Mouse (Mus musculus): ENCODE measurements around the gene Lbhd1. TPM values are rescaled to one million over a fixed set of nuclear protein-coding genes. Genes with fewer than 3 reads are reported as not detected.

The Lbhd1 gene
- polyA plus RNA-seq, 1 experiment from 2014 or later = 47.2 TPM

DNA sequence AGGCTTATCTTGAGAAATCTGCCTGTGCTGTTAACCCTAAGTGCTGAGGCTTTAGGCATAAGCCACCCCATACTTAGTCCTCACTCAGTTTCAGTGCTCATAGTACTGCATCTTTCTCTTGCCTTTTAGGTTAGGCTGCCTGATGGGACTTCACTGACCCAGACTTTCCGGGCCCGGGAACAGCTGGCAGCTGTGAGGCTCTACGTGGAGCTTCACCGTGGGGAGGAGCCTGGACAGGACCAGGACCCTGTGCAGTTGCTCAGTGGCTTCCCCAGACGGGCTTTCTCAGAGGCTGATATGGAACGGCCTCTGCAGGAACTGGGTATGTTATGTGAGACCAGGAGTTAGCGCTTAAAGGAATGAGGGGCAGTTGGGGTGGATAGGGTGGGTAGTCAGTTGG, 8.5 kb upstream of the Lbhd1 start:
- ATAC-seq (ENCODE audit: low FRiP score, low TSS enrichment) (no peak), DNase-seq (ENCODE audit: low spot score) (peak; percentile 40)
- H3K36me3 ChIP-seq (ENCODE audit: control insufficient read depth, insufficient read depth, low read length) = peaks cover 27% of the 10 kb centered on the region
- H3K27ac ChIP-seq (replicated peaks) = peak overlapping the region; percentile 78
- no peak overlapping the region for H3K9ac ChIP-seq (ENCODE audit: low read length)
- 73% methylated on average over 7 of the region's 7 CpGs for WGBS
- H3K4me1 ChIP-seq (replicated peaks; ENCODE audit: control insufficient read depth, insufficient read depth) = 0 out of 2 replicates have a peak, but pooled peaks cover 6% of the 10 kb centered on the region
- no peak overlapping the region for H3K4me3 ChIP-seq (ENCODE audit: low read depth, low read length)
- no peaks in the 10 kb centered on the region for H3K9me3 ChIP-seq (ENCODE audit: control insufficient read depth, low read length)
- H3K27me3 ChIP-seq (ENCODE audit: control insufficient read depth, insufficient read depth, low read length) = no peaks in the 10 kb centered on the region
- TF ChIP-seq EP300 (optimal IDR thresholded peaks at IDR 0.05) (no peak), CTCF (IDR thresholded peaks at IDR 0.05; ENCODE audit: low read depth) (no peak)
- H3K4me2 ChIP-seq (replicated peaks; ENCODE audit: low read depth) = no peak overlapping the region

DNA sequence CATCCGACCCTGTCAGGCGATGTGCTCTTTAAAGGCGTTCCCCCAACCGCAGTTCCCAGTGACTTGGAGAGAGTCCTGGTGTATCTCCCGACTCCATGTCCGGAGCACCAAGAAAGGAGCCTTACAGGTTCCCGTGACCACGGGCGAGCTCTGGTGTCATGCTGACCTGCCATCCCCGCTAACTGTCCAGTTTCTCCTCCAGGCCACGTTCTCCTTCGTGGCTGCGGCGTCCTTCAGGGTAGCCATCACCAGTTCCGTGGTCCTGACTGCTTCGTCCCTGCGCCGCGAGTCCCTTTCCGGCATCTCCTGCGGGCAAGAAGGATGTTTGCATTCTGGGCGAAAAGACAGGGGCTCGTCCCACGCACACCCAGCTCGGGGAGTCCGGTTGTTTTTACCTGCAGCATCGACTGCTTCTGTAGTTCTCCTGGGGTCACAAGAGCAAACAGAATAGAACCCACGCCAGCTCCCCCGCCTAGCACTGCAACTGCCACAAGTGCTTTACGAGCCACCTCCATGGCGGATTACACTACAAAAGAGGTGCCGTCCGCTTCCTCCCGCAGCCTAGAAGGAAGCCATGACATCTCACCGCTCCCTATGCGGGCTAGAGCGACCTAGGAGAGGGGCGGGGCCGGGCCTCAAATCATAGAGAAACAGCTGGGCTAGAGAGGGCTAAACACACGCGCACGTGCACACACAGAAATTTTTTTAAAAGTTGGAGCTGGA, 3.1 kb upstream of the Lbhd1 start, which contains the start of gene Uqcc3:
Uqcc3 (minus strand) TSS at position 613 of the 723 bp plus-strand sequence.
- H3K4me3 ChIP-seq (ENCODE audit: low read depth, low read length) = peak within 1 kb of the TSS; percentile 82
- peak; percentile 94 for ATAC-seq (ENCODE audit: low FRiP score, low TSS enrichment)

DNA sequence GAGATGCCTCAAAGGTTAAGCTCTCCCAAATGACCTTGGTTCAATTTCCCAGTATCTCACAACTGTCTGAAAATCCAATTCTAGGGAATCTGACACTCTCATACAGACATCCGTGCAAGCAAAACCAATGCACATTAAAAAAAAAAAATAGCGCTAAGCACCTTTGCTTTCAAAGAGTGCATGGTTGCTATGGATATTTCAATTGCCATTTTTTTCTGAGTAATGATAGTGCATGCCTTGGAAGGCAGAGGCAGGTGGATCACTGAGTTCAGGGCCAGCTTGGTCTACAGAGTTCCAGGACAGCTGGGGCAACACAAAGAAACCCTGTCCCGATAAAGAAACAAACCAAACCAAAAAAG, 2.5 kb upstream of the Lbhd1 start:
- Histone ChIP-seq H3K36me3 (ENCODE audit: control insufficient read depth, insufficient read depth, low read length) (peaks cover 3% of the 10 kb centered on the region; the same call in 1 of the 2 replicates), H3K9ac (ENCODE audit: low read length) (peak overlapping the region; percentile 83; the same call in 1 of the 2 replicates), H3K4me3 (ENCODE audit: low read depth, low read length) (peak overlapping the region; percentile 82), H3K4me2 (replicated peaks; ENCODE audit: low read depth) (peak overlapping the region; percentile 79), H3K9me3 (ENCODE audit: control insufficient read depth, low read length) (no peaks in the 10 kb centered on the region), H3K27ac (replicated peaks) (no peak overlapping the region), H3K4me1 (replicated peaks; ENCODE audit: control insufficient read depth, insufficient read depth) (no peaks in the 10 kb centered on the region), H3K27me3 (ENCODE audit: control insufficient read depth, insufficient read depth, low read length) (no peaks in the 10 kb centered on the region)
- WGBS = 6% methylated on average over 3 of the region's 3 CpGs
- TF ChIP-seq EP300 (optimal IDR thresholded peaks at IDR 0.05) (no peak), CTCF (IDR thresholded peaks at IDR 0.05; ENCODE audit: low read depth) (no peak)
- no peak for DNase-seq (ENCODE audit: low spot score)
- ATAC-seq (ENCODE audit: low FRiP score, low TSS enrichment) = peak; percentile 14

More for the DNA sequence above, 3.1 kb upstream of the Lbhd1 start, which contains the start of gene Uqcc3:
- Histone ChIP-seq H3K27ac (replicated peaks) (peak within 1 kb of the TSS; percentile 92), H3K36me3 (ENCODE audit: control insufficient read depth, insufficient read depth, low read length) (peaks cover 8% of the 10 kb centered on the region; the same call in 1 of the 2 replicates), H3K4me2 (replicated peaks; ENCODE audit: low read depth) (peak within 1 kb of the TSS; percentile 79), H3K9ac (ENCODE audit: low read length) (peak within 1 kb of the TSS; percentile 83), H3K4me1 (replicated peaks; ENCODE audit: control insufficient read depth, insufficient read depth) (no peaks in the 10 kb centered on the region), H3K9me3 (ENCODE audit: control insufficient read depth, low read length) (no peaks in the 10 kb centered on the region), H3K27me3 (ENCODE audit: control insufficient read depth, insufficient read depth, low read length) (no peaks in the 10 kb centered on the region)
- TF ChIP-seq CTCF (IDR thresholded peaks at IDR 0.05; ENCODE audit: low read depth) (no peak), EP300 (optimal IDR thresholded peaks at IDR 0.05) (no peak)
- WGBS = under 1% methylated on average over 42 of the region's 42 CpGs
- peak; percentile 90 for DNase-seq (ENCODE audit: low spot score)

DNA sequence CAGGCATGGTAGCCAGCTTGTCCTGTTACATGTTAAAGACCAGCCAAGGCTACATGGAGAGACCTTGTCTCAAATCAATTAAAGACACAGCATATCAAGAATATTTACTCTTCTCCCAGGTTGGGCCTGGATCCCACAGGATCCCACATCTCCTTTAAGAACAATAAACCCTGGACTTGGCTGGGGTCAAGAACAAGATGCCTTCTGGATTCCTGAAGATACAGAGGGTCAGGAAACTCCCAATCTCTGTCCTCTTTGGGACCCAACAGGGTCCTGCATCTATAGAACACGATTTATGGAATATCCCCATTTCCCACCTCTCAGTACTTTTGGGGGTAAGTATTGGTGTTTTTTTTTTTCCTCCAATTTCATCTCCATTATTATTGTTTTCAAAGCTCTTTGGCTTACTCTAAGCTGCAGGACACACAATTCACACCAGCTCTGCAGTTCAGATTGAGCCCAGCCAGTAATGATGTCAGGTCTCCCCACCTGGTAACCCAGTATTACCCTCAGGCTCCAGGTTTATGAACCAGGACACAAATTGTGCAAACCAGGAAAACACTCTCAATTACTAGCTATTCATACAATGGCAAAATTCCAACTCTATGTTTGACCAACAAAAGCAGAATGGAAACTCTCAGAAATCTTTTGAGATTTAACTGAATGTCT, 3.5 kb downstream of the Lbhd1 start:
- H3K27ac ChIP-seq (replicated peaks) = no peak overlapping the region; the same call in 1 of the 2 replicates
- H3K4me3 ChIP-seq (ENCODE audit: low read depth, low read length) = no peak overlapping the region
- H3K4me2 ChIP-seq (replicated peaks; ENCODE audit: low read depth) = no peak overlapping the region; the same call in 1 of the 2 replicates
- no peak overlapping the region for H3K9ac ChIP-seq (ENCODE audit: low read length)
- H3K4me1 ChIP-seq (replicated peaks; ENCODE audit: control insufficient read depth, insufficient read depth) = peaks cover 4% of the 10 kb centered on the region; the same call in 1 of the 2 replicates
- no peaks in the 10 kb centered on the region for H3K27me3 ChIP-seq (ENCODE audit: control insufficient read depth, insufficient read depth, low read length)
- no peaks in the 10 kb centered on the region for H3K9me3 ChIP-seq (ENCODE audit: control insufficient read depth, low read length)
- H3K36me3 ChIP-seq (ENCODE audit: control insufficient read depth, insufficient read depth, low read length) = no peaks in the 10 kb centered on the region
- TF ChIP-seq CTCF (IDR thresholded peaks at IDR 0.05; ENCODE audit: low read depth) = no peak
- TF ChIP-seq EP300 (optimal IDR thresholded peaks at IDR 0.05) = no peak
- ATAC-seq (ENCODE audit: low FRiP score, low TSS enrichment) (no peak), DNase-seq (ENCODE audit: low spot score) (no peak)
- 55% methylated on average over 1 of the region's 1 CpGs for WGBS

DNA sequence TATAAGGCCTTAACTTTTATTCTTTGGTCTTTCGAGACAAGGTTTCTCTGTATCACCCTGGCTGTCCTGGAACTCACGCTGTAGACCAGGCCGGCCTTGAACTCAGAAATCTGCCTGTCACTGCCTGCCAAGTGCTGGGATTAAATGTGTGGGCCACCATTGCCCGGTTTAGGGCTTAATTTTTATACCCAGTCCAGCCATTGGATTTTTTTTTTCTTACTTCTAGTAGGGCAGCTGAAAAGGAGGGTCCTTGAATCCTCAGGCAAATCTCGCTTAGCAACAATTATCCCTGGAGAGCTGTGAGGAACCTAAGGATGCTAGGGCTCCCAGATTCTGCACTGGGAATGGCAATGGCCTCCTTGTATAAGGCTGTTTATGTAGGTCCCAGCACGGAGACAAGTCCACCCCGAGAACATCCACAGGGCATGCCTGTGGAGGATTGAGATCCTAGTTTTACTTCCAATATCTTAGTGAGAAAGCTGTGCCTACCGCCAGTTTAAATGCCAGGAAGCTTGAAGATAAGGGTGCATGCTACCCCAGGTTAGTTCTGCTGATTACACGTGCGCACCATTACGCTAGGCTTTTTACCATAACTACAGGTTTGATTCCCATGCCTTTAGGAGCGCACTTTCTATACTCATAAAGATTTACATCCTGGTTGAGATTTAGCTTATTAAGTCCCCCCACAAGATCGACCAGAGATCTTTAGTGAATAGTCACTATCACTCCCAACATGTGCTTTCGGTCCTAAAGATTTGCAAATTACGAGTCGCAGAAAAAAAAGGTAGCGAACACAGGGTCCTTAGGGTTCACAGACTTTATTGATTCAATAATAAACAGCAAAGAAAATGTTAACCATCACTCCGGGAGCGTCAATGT, 4.3 kb downstream of the Lbhd1 start:
- no peak for ATAC-seq (ENCODE audit: low FRiP score, low TSS enrichment)
- Histone ChIP-seq H3K27ac (replicated peaks) (peak overlapping the region; percentile 75), H3K4me2 (replicated peaks; ENCODE audit: low read depth) (peak overlapping the region; percentile 63), H3K4me3 (ENCODE audit: low read depth, low read length) (peak overlapping the region; percentile 69), H3K27me3 (ENCODE audit: control insufficient read depth, insufficient read depth, low read length) (no peaks in the 10 kb centered on the region), H3K36me3 (ENCODE audit: control insufficient read depth, insufficient read depth, low read length) (no peaks in the 10 kb centered on the region), H3K4me1 (replicated peaks; ENCODE audit: control insufficient read depth, insufficient read depth) (peaks cover 4% of the 10 kb centered on the region; the same call in 1 of the 2 replicates), H3K9me3 (ENCODE audit: control insufficient read depth, low read length) (no peaks in the 10 kb centered on the region), H3K9ac (ENCODE audit: low read length) (peak overlapping the region; percentile 78)
- peak; percentile 19 for DNase-seq (ENCODE audit: low spot score)
- 14% methylated on average over 19 of the region's 19 CpGs for WGBS
- TF ChIP-seq EP300 (optimal IDR thresholded peaks at IDR 0.05) (no peak), CTCF (IDR thresholded peaks at IDR 0.05; ENCODE audit: low read depth) (no peak)
